9 mouse cellular contexts compared by ENCODE assay signal in the genomic region with DNA sequence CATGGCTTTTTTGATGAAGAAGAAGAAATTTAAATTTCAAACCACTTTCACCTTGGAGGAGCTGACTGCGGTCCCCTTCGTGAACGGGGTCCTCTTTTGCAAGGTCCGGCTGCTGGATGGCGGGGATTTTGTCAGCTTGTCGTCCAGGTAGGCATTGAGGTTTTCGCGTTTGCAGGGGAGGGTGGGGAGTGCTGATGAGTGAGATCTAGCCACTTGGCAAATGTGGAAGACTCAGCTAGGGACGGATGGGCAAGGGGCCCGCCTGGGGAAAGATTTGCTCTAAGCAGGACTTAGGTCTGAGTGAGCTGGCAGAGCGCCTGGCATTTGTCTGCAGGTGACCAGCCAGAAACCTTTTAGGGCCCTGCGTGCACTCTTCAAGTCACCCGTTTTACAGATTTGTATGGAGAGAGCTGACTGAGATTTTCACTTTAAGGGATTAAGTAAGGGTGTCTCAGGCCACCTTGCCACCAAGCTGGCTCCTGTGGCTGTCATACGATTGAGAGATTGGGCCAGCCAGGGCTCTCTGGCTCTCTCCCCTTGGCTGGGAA. TPM values are rescaled to one million over a fixed set of nuclear protein-coding genes. Genes with fewer than 3 reads are reported as not detected.
DNase-seq lines count a peak whose midpoint lies in the region; ATAC-seq and TF ChIP-seq lines count a peak whose summit lies in the region.
"Had no signal": no experiment of that assay in that cellular context is flagged by ENCODE, and none has a peak within 500 bp of the region (broad histone marks: within the 10 kb centered on the region; RNA-seq: fewer than 3 reads in every experiment).

No protein-coding gene starts in this region.

- peak overlapping the region; percentile 80 for H3K4me3 ChIP-seq in thymus, adult 2 months (ENCODE audit: control insufficient read depth, insufficient read depth, low read length)
- peak overlapping the region; percentile 86 for H3K4me3 ChIP-seq in heart, embryonic 16.5 days (ENCODE audit: low read length)
- peak overlapping the region; percentile 83 for H3K4me3 ChIP-seq in midbrain, embryonic 16.5 days (ENCODE audit: low read depth, low read length)

- peak overlapping the region; percentile 91 for H3K9ac ChIP-seq in heart, embryonic 16.5 days (ENCODE audit: low read length)
- H3K9ac ChIP-seq in midbrain, embryonic 16.5 days (ENCODE audit: low read depth, low read length), result peak overlapping the region; percentile 95

- H3K4me2 ChIP-seq in heart, embryonic 16.5 days (ENCODE audit: low read depth, low read length), result peak overlapping the region; percentile 87
- peak overlapping the region; percentile 88 for H3K4me2 ChIP-seq in midbrain, embryonic 16.5 days (ENCODE audit: low read length)

- H3K27ac ChIP-seq in thymus, adult 2 months (ENCODE audit: control insufficient read depth, insufficient read depth, low read length), result peak overlapping the region; percentile 47; the same call in 1 of the 2 replicates
- peak overlapping the region; percentile 86 for H3K27ac ChIP-seq in heart, embryonic 16.5 days (ENCODE audit: low read length)
- H3K27ac ChIP-seq in midbrain, embryonic 16.5 days (ENCODE audit: low read length), result peak overlapping the region; percentile 62

- no peak for TF ChIP-seq CTCF in thymus, adult 2 months (IDR thresholded peaks at IDR 0.05; ENCODE audit: borderline replicate concordance, control insufficient read depth, extremely low read depth, insufficient read depth, low read length, poor library complexity)

- peaks cover 7% of the 10 kb centered on the region; the same call in 1 of the 2 replicates for H3K27me3 ChIP-seq in thymus, adult 2 months (ENCODE audit: control insufficient read depth, insufficient read depth, low read length)
- H3K27me3 ChIP-seq in heart, embryonic 16.5 days (ENCODE audit: control insufficient read depth, insufficient read depth, low read length), result no peaks in the 10 kb centered on the region
- no peaks in the 10 kb centered on the region for H3K27me3 ChIP-seq in midbrain, embryonic 16.5 days (ENCODE audit: control insufficient read depth, insufficient read depth, low read depth, low read length)

- WGBS in thymus, adult 2 months, result 5% methylated on average over 14 of the region's 14 CpGs
- WGBS in heart, embryonic 16.5 days, result 1% methylated on average over 14 of the region's 14 CpGs
- WGBS in midbrain, embryonic 16.5 days, result 1% methylated on average over 14 of the region's 14 CpGs

- peaks cover 42% of the 10 kb centered on the region for H3K4me1 ChIP-seq in thymus, adult 2 months (replicated peaks; ENCODE audit: control insufficient read depth, insufficient read depth, low read length)
- H3K4me1 ChIP-seq in heart, embryonic 16.5 days (ENCODE audit: control insufficient read depth, insufficient read depth, low read length), result peaks cover 46% of the 10 kb centered on the region
- peaks cover 38% of the 10 kb centered on the region for H3K4me1 ChIP-seq in midbrain, embryonic 16.5 days (ENCODE audit: control insufficient read depth, insufficient read depth, low read length)

- H3K36me3 ChIP-seq in thymus, adult 2 months (ENCODE audit: control insufficient read depth, insufficient read depth, low read length), result no peaks in the 10 kb centered on the region
- no peaks in the 10 kb centered on the region for H3K36me3 ChIP-seq in heart, embryonic 16.5 days (ENCODE audit: control insufficient read depth, insufficient read depth)
- no peaks in the 10 kb centered on the region for H3K36me3 ChIP-seq in midbrain, embryonic 16.5 days (ENCODE audit: control insufficient read depth, insufficient read depth, low read length)

- no peak for ATAC-seq in heart, embryonic 16.5 days (replicated peaks; ENCODE audit: extremely low read depth, insufficient read depth, low FRiP score)
- ATAC-seq in midbrain, embryonic 16.5 days, result no peak
- no peak; the same call in 1 of the 2 replicates for ATAC-seq in frontal cortex, adult (ENCODE audit: low TSS enrichment)

- no peak for TF ChIP-seq POLR2A in thymus, adult 2 months (IDR thresholded peaks at IDR 0.05; ENCODE audit: control insufficient read depth, extremely low read depth, insufficient read depth, low read length, poor library complexity)

- H3K9me3 ChIP-seq in heart, embryonic 16.5 days (replicated peaks; ENCODE audit: control insufficient read depth, low read length), result no peaks in the 10 kb centered on the region
- no peaks in the 10 kb centered on the region for H3K9me3 ChIP-seq in midbrain, embryonic 16.5 days (replicated peaks; ENCODE audit: control insufficient read depth, low read length, poor library complexity, severe bottlenecking)

- DNase-seq in adrenal gland, adult (ENCODE audit: inconsistent age in 2 of 2, low spot score in 1 of 2), result peak; percentile 52 to 78
- no peak for DNase-seq in adrenal gland, adult 2 months
- DNase-seq in thymus, adult 2 months, result no peak
- DNase-seq in thymus, postnatal 10 days (ENCODE audit: low spot score in 2 of 2), result no peak
- peak; percentile 74 to 86 for DNase-seq in kidney, postnatal 36 days

RNA-seq across cellular contexts. Expression of a gene that starts 1.0 kb away (rescaled TPM):
- 10 to 100 TPM; 37.1 to 40.8 TPM for total RNA-seq in adrenal gland, adult 2 months (2021)
- 40.2 and 43.1 TPM in 2 replicates for polyA plus RNA-seq in adrenal gland, adult 2 months (2012; rRNA removed)
- polyA plus RNA-seq in thymus, adult 2 months (2012; rRNA removed), result 57.4 and 66.7 TPM in 2 replicates
- polyA plus RNA-seq in heart, embryonic 16.5 days (2015; fragmentation: Nextera tagmentation; extraction: Ambion mirVana), result 5.8 and 6.6 TPM in 2 replicates
- polyA plus RNA-seq in midbrain, embryonic 16.5 days (2015; fragmentation: Nextera tagmentation; extraction: Ambion mirVana), result 5.0 and 5.9 TPM in 2 replicates

RNA-seq across cellular contexts. Expression of a gene that starts 34.5 kb away (rescaled TPM):
- total RNA-seq in adrenal gland, adult 2 months (2021), result 10 to 100 TPM; 52.7 to 67.4 TPM
- 160 and 165 TPM in 2 replicates for polyA plus RNA-seq in adrenal gland, adult 2 months (2012; rRNA removed)
- polyA plus RNA-seq in thymus, adult 2 months (2012; rRNA removed), result 158 and 173 TPM in 2 replicates
- 72.1 and 73.0 TPM in 2 replicates for polyA plus RNA-seq in heart, embryonic 16.5 days (2015; fragmentation: Nextera tagmentation; extraction: Ambion mirVana)
- polyA plus RNA-seq in midbrain, embryonic 16.5 days (2015; fragmentation: Nextera tagmentation; extraction: Ambion mirVana), result 136 TPM in 2 replicates

RNA-seq across cellular contexts. Expression of a gene that starts 38.4 kb away (rescaled TPM):
- under 1 TPM in 1 of 2 experiments, not detected in 1; 0.29 TPM for total RNA-seq in adrenal gland, adult 2 months (2021)
- 0.10 TPM in 1 of 2 replicates, not detected in the other for polyA plus RNA-seq in adrenal gland, adult 2 months (2012; rRNA removed)
- 0.92 and 1.1 TPM in 2 replicates for polyA plus RNA-seq in thymus, adult 2 months (2012; rRNA removed)
- polyA plus RNA-seq in heart, embryonic 16.5 days (2015; fragmentation: Nextera tagmentation; extraction: Ambion mirVana), result 0.16 and 0.32 TPM in 2 replicates
- polyA plus RNA-seq in midbrain, embryonic 16.5 days (2015; fragmentation: Nextera tagmentation; extraction: Ambion mirVana), result 14.5 and 17.1 TPM in 2 replicates

RNA-seq across cellular contexts. Expression of a gene that starts 39.3 kb away (rescaled TPM):
- total RNA-seq in adrenal gland, adult 2 months (2021), result not detected
- not detected in 2 replicates for polyA plus RNA-seq in adrenal gland, adult 2 months (2012; rRNA removed)
- not detected in 2 replicates for polyA plus RNA-seq in thymus, adult 2 months (2012; rRNA removed)
- not detected in 2 replicates for polyA plus RNA-seq in heart, embryonic 16.5 days (2015; fragmentation: Nextera tagmentation; extraction: Ambion mirVana)
- 0.52 and 1.1 TPM in 2 replicates for polyA plus RNA-seq in midbrain, embryonic 16.5 days (2015; fragmentation: Nextera tagmentation; extraction: Ambion mirVana)
- polyA plus RNA-seq: gonadal fat pad, adult 2 months had no signal

RNA-seq across cellular contexts. Expression of a gene that starts 50.7 kb away (rescaled TPM):
- 10 to 100 TPM in 1 of 2 experiments, 1 to 10 TPM in 1; 5.6 to 14.5 TPM for total RNA-seq in adrenal gland, adult 2 months (2021)
- 15.4 and 18.5 TPM in 2 replicates for polyA plus RNA-seq in adrenal gland, adult 2 months (2012; rRNA removed)
- 29.3 and 34.1 TPM in 2 replicates for polyA plus RNA-seq in thymus, adult 2 months (2012; rRNA removed)
- 40.6 and 40.7 TPM in 2 replicates for polyA plus RNA-seq in heart, embryonic 16.5 days (2015; fragmentation: Nextera tagmentation; extraction: Ambion mirVana)
- 33.4 and 39.0 TPM in 2 replicates for polyA plus RNA-seq in midbrain, embryonic 16.5 days (2015; fragmentation: Nextera tagmentation; extraction: Ambion mirVana)

Comparison
In these comparisons a context has a peak if more than half of its experiments do, and no peak if none do; other contexts are left out.
1. DNase-seq: peak in adrenal gland, adult (2 of 2) and kidney, postnatal 36 days (2 of 2); none in adrenal gland, adult 2 months (single experiment), thymus, adult 2 months (single experiment) and thymus, postnatal 10 days (0 of 2).
2. Peak in every context shown above with its lines, with median percentiles within 50 percentile points of each other: H3K27ac ChIP-seq and H3K4me3 ChIP-seq.